Mouse (Mus musculus) CH12.LX (cell line): ENCODE measurements at regions not wholly inside any gene's neighbourhood (a gene's known extent, or its start where the extent isn't known, plus 50 kb on each side); places are given as distances from the start of the nearest gene placed in this dataset.

Experiments
- DNase-seq: peaks from one replicate; pipeline ENCODE4 v3.0.0-alpha.2; 2013; ENCODE audit errors: extremely low read depth
- H3K27ac ChIP-seq: 2 replicates; pipeline ENCODE4 v1.5.1; 2012; ENCODE audit warnings: low read depth, mild to moderate bottlenecking, control low read depth, moderate library complexity; ENCODE audit not compliant: insufficient read depth
- H3K27me3 ChIP-seq: replicated peaks from 2 replicates; pipeline ENCODE3; 2012; ENCODE audit warnings: inconsistent platforms
- H3K36me3 ChIP-seq, 2 experiments: replicated peaks in 1 of 2; 2 replicates each; pipeline versions ENCODE3 to v1.6.1; 2012; ENCODE audit warnings: inconsistent platforms in 1 of 2, low read length in 1 of 2, mild to moderate bottlenecking in 1 of 2, mixed read lengths in 1 of 2, moderate library complexity in 1 of 2; ENCODE audit not compliant: control insufficient read depth in 1 of 2, insufficient read depth in 1 of 2
- H3K4me1 ChIP-seq, 2 experiments: 2 replicates each; pipeline ENCODE4 v1.6.1; 2012; ENCODE audit warnings: inconsistent platforms in 1 of 2, moderate library complexity in 1 of 2; ENCODE audit not compliant: insufficient read depth in 2 of 2, control insufficient read depth in 1 of 2
- H3K4me2 ChIP-seq: 2 replicates; pipeline ENCODE4 v1.6.1; 2012; ENCODE audit warnings: low read depth, mild to moderate bottlenecking, control low read depth; ENCODE audit not compliant: poor library complexity, insufficient read depth, severe bottlenecking
- H3K4me3 ChIP-seq, 3 experiments: fragments of 150-350 bp in 1 of 3; sonication (generic) in 1 of 3; replicated peaks in 1 of 3; 2 replicates each; pipeline versions ENCODE3 to v1.5.1; 2011 to 2012; ENCODE audit warnings: low read depth in 2 of 3, low read length in 2 of 3, mild to moderate bottlenecking in 2 of 3, moderate library complexity in 2 of 3, control low read depth in 1 of 3, improper control_type of control experiment in 1 of 3, inconsistent platforms in 1 of 3, mixed read lengths in 1 of 3; ENCODE audit not compliant: poor library complexity in 1 of 3
- H3K79me2 ChIP-seq: replicated peaks from 2 replicates; pipeline ENCODE4 v1.6.1; 2012; ENCODE audit warnings: mild to moderate bottlenecking, moderate library complexity; ENCODE audit not compliant: control insufficient read depth, poor library complexity, insufficient read depth, severe bottlenecking; ENCODE audit errors: extremely low read depth
- H3K9ac ChIP-seq: 2 replicates; pipeline ENCODE4 v1.6.1; 2012; ENCODE audit warnings: low read depth, mild to moderate bottlenecking, control low read depth, moderate library complexity; ENCODE audit not compliant: insufficient read depth
- H3K9me3 ChIP-seq: replicated peaks from 2 replicates; pipeline ENCODE3; 2012; ENCODE audit warnings: low read length, inconsistent platforms, mixed read lengths
- BHLHE40 ChIP-seq: IDR thresholded peaks from 2 replicates; pipeline ENCODE4 v1.6.1; 2011; ENCODE audit warnings: mild to moderate bottlenecking, low read depth, low read length, improper control_type of control experiment
- CHD2 ChIP-seq: IDR thresholded peaks from 2 replicates; pipeline ENCODE4 v1.6.1; 2011; ENCODE audit warnings: low read length, improper control_type of control experiment
- CTCF ChIP-seq, 2 experiments: IDR thresholded peaks in 1 of 2; conservative IDR thresholded peaks in 1 of 2; 2 replicates each; pipeline ENCODE4 v1.5.1; 2011 to 2012; ENCODE audit warnings: low read depth in 2 of 2, low read length in 2 of 2, improper control_type of control experiment in 1 of 2, inconsistent platforms in 1 of 2, mild to moderate bottlenecking in 1 of 2, moderate library complexity in 1 of 2
- EP300 ChIP-seq: IDR thresholded peaks from 2 replicates; pipeline ENCODE4 v1.6.1; 2011; ENCODE audit warnings: low read length, improper control_type of control experiment
- ETS1 ChIP-seq: conservative IDR thresholded peaks from 2 replicates; pipeline ENCODE4 v1.6.1; 2012; ENCODE audit warnings: low read depth, mild to moderate bottlenecking, inconsistent platforms, low read length, improper control_type of control experiment, moderate library complexity
- GABPA ChIP-seq: IDR thresholded peaks from 2 replicates; pipeline ENCODE4 v1.6.1; 2012; ENCODE audit warnings: low read depth, low read length, improper control_type of control experiment, inconsistent platforms; ENCODE audit not compliant: insufficient replicate concordance
- JUN ChIP-seq: IDR thresholded peaks from 2 replicates; pipeline ENCODE4 v1.6.1; 2011; ENCODE audit warnings: low read depth, mild to moderate bottlenecking, low read length, improper control_type of control experiment, moderate library complexity; ENCODE audit not compliant: insufficient read depth
- MEF2A ChIP-seq: IDR thresholded peaks from 2 replicates; pipeline ENCODE4 v1.6.1; 2014; ENCODE audit warnings: low read depth, mild to moderate bottlenecking, inconsistent platforms, low read length, improper control_type of control experiment, borderline replicate concordance
- NRF1 ChIP-seq: IDR thresholded peaks from 2 replicates; pipeline ENCODE4 v1.6.1; 2014; ENCODE audit warnings: low read depth, mild to moderate bottlenecking, inconsistent platforms, low read length, improper control_type of control experiment, moderate library complexity
- PAX5 ChIP-seq: IDR thresholded peaks from 2 replicates; pipeline ENCODE4 v1.6.1; 2012; ENCODE audit warnings: low read length, inconsistent platforms, mixed read lengths
- RAD21 ChIP-seq: IDR thresholded peaks from 2 replicates; pipeline ENCODE4 v1.6.1; 2011; ENCODE audit warnings: low read depth, mild to moderate bottlenecking, low read length, improper control_type of control experiment, moderate library complexity
- SIN3A ChIP-seq: IDR thresholded peaks from 2 replicates; pipeline ENCODE4 v1.6.1; 2012; ENCODE audit warnings: low read length, improper control_type of control experiment, inconsistent platforms
- TBP ChIP-seq: conservative IDR thresholded peaks from 2 replicates; pipeline ENCODE4 v1.6.1; 2011; ENCODE audit warnings: low read depth, low read length, improper control_type of control experiment
- UBTF ChIP-seq: IDR thresholded peaks from 2 replicates; pipeline ENCODE4 v1.6.1; 2012; ENCODE audit warnings: low read depth, mild to moderate bottlenecking, inconsistent platforms, low read length, improper control_type of control experiment, moderate library complexity
- USF2 ChIP-seq: conservative IDR thresholded peaks from 2 replicates; pipeline ENCODE4 v1.6.1; 2011; ENCODE audit warnings: low read depth, low read length, improper control_type of control experiment
- ZNF384 ChIP-seq: IDR thresholded peaks from 2 replicates; pipeline ENCODE4 v1.6.1; 2012; ENCODE audit warnings: low read depth, low read length, improper control_type of control experiment, inconsistent platforms
- dilution Hi-C: fragments of 300-500 bp; cut with MboI; formaldehyde crosslinking; loops from 2 replicates; pipeline ENCODE4 v1.14.3; 2020; ENCODE audit warnings: low sequenced_read_pairs; ENCODE audit not compliant: extremely low pct_unique_long_range_greater_than_20kb, extremely low pct_ligation_motif_present
- in situ Hi-C: fragments of 300-500 bp; cut with MboI; formaldehyde crosslinking; loops from 3 replicates; pipeline ENCODE4 v1.14.3; 2019; ENCODE audit warnings: low sequenced_read_pairs, low pct_ligation_motif_present, low pct_unique_long_range_greater_than_20kb, mixed read lengths

DNA sequence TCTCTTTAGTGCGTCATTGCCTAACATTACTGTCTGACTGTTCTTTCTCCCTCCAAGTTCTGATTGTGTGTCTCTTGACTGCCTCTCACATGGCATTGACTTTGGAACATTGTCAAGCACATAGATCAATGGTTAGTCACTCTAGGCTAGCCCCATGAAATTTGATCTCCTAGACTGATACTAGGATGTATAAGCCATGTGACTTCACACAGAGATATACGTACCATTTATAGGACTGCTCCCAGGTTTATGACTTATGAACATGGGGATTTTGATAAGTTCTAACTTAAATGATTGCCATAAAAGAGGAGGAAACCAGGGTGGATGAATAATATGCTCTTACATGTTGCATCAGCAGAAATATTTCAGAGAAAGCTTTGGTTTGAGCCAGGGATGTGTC is 52.9 kb upstream of the Rbm24 start:
- H3K4me1 ChIP-seq: peaks cover 7 to 12% of the 10 kb centered on the region in 2 experiments; a peak in 3 of 4 replicates
- no peaks in the 10 kb centered on the region for H3K36me3 ChIP-seq
- dilution Hi-C loops: no loop called here
- TF ChIP-seq MEF2A (no peak), BHLHE40 (no peak), CTCF (conservative IDR thresholded peaks at IDR 0.05 in 1 of 2, IDR thresholded peaks at IDR 0.05 in 1 of 2; ENCODE audit: low read depth in 2 of 2, low read length in 2 of 2) (no peak), GABPA (no peak), NRF1 (no peak), EP300 (no peak), UBTF (no peak), CHD2 (no peak), JUN (no peak), SIN3A (no peak), ZNF384 (no peak), PAX5 (no peak), USF2 (no peak), RAD21 (no peak), ETS1 (no peak), TBP (no peak)
- TF ChIP-seq, all 38 proteins: peak for 0
- no peak for DNase-seq
- H3K4me2 ChIP-seq: no peak overlapping the region
- H3K9ac ChIP-seq: no peak overlapping the region
- peaks cover 3% of the 10 kb centered on the region for H3K9me3 ChIP-seq
- H3K27me3 ChIP-seq: no peaks in the 10 kb centered on the region
- no peaks in the 10 kb centered on the region for H3K79me2 ChIP-seq
- no peak overlapping the region for H3K27ac ChIP-seq
- in situ Hi-C loops: no loop called here
- no peak overlapping the region for H3K4me3 ChIP-seq
